Mouse (Mus musculus) forebrain, embryonic 13.5 days (tissue): Measurements from ENCODE around the gene Josd2. TPM values are rescaled to one million over a fixed set of nuclear protein-coding genes. Genes with fewer than 3 reads are reported as not detected.
A peak's percentile ranks its signal among the peaks of the same experiment; 100 is the strongest.

Source experiments
- ATAC-seq: fragments of 200-750 bp; cut with Nextera tagmentation; 2 replicates; pipeline ENCODE4 v1.8.0; 2017
- H3K27ac ChIP-seq: fragments of 300-500 bp; sonication (generic); 2 replicates; pipeline ENCODE4 v1.5.1; 2015; ENCODE audit warnings: inconsistent platforms, mild to moderate bottlenecking, moderate library complexity
- H3K27me3 ChIP-seq: fragments of 300-500 bp; sonication (generic); 2 replicates; pipeline ENCODE4 v1.6.1; 2015; ENCODE audit warnings: mild to moderate bottlenecking, inconsistent platforms
- H3K36me3 ChIP-seq: fragments of 300-500 bp; sonication (generic); 2 replicates; pipeline ENCODE4 v1.6.1; 2015; ENCODE audit warnings: mild to moderate bottlenecking, inconsistent platforms; ENCODE audit not compliant: poor library complexity, severe bottlenecking
- H3K4me1 ChIP-seq: fragments of 300-500 bp; sonication (generic); 2 replicates; pipeline ENCODE4 v1.6.1; 2015; ENCODE audit warnings: inconsistent platforms
- H3K4me2 ChIP-seq: fragments of 300-500 bp; sonication (generic); 2 replicates; pipeline ENCODE4 v1.6.1; 2015; ENCODE audit warnings: inconsistent platforms, mild to moderate bottlenecking, moderate library complexity
- H3K4me3 ChIP-seq: fragments of 300-500 bp; sonication (generic); 2 replicates; pipeline ENCODE4 v1.5.1; 2015; ENCODE audit warnings: mild to moderate bottlenecking, inconsistent platforms
- H3K9ac ChIP-seq: fragments of 300-500 bp; sonication (generic); 2 replicates; pipeline ENCODE4 v1.6.1; 2015; ENCODE audit warnings: mild to moderate bottlenecking, inconsistent platforms
- H3K9me3 ChIP-seq: fragments of 300-500 bp; sonication (generic); replicated peaks from 2 replicates; pipeline ENCODE4 v1.6.1; 2016; ENCODE audit warnings: inconsistent platforms
- WGBS: fragments of 180-500 bp; shearing (Covaris S2); methylation state at CpG from one replicate; pipeline ENCODE4 v1.1.7; 2015; 5-methylcytosine and 5-hydroxymethylcytosine counted together
- polyA plus RNA-seq: library from polyadenylated mRNA; unstranded; fragments of >200 nt; fragmentation: Nextera tagmentation; extraction: Ambion mirVana; gene quantifications from 2 replicates; pipeline ENCODE4 v1.2.1, GENCODE M21; 2015

Gene Josd2
- polyA plus RNA-seq, 1 experiment from 2014 or later = 49.0 TPM

DNA sequence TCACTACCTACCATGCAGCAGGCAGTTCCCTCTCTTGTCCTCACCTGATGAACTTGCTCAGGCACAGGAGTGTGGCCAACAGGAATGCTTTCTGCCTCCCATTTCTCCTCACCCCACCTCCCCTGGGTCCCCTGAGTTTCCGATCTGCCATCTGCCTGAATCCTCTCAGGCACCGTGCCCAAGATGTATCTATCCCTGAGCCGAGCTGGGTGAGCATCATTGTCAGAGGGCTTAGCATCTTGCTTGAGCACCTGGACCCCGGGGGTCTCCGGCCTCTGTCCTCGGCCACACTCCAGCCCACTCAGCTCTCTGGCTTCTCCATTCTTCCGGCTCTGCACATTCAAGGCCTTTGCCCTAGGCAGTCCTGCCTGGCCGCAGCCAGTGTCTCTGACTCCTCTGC, 29.8 kb upstream of the Josd2 start:
- no peak overlapping the region for H3K4me3 ChIP-seq
- 66% methylated on average over 8 of the region's 8 CpGs for WGBS
- H3K9me3 ChIP-seq = no peaks in the 10 kb centered on the region
- H3K9ac ChIP-seq = peak overlapping the region; percentile 22; the same call in 1 of the 2 replicates
- peaks cover 17% of the 10 kb centered on the region for H3K36me3 ChIP-seq
- no peaks in the 10 kb centered on the region for H3K27me3 ChIP-seq
- no peak overlapping the region; the same call in 1 of the 2 replicates for H3K27ac ChIP-seq
- H3K4me2 ChIP-seq = no peak overlapping the region
- peaks cover 36% of the 10 kb centered on the region for H3K4me1 ChIP-seq
- no peak for ATAC-seq

DNA sequence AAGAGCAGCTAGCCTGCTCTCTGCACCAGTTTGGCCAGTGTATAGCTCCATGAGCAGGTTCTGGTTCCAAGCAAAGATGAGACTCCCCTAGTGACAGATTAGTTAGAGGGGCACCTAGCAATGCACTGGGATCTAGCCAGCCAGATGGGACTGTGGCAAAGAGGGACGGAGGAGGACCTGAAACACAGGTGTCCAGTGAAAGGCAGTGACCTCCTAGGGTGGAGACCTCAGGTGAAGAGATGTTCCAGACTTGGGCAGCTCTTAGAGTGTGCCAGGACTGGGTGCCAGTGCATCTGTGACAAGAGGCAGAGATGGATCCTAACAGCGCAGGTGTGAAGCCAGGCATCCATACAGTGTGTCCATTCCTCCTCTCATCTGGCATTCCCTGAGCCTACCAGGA, 28.1 kb upstream of the Josd2 start:
- H3K36me3 ChIP-seq = peaks cover 15% of the 10 kb centered on the region
- no peak for ATAC-seq
- no peak overlapping the region for H3K4me3 ChIP-seq
- WGBS = 79% methylated on average over 2 of the region's 2 CpGs
- H3K27ac ChIP-seq = peak overlapping the region; percentile 44; the same call in 1 of the 2 replicates
- H3K27me3 ChIP-seq = no peaks in the 10 kb centered on the region
- no peak overlapping the region for H3K9ac ChIP-seq
- no peaks in the 10 kb centered on the region for H3K9me3 ChIP-seq
- peaks cover 43% of the 10 kb centered on the region for H3K4me1 ChIP-seq
- no peak overlapping the region for H3K4me2 ChIP-seq

DNA sequence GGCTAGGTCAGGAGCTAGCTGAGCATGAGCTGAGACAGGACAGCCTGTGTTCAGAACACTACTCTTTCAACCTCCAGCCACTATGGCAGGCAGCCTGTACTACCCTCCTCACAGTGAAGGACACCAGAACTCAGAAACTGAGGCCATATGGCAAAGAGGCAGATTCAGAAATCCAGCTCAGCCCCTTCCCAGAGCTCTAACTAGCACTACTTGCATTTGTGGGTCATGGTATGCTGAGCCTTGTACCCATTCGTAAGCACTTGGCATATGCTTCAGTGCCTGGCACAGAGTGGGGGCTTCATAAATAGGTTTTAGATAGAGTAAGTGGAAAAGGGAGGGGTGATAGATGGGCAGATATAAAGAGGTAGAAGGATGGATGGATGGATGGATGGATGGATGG, 27.3 kb upstream of the Josd2 start:
- WGBS = 76% methylated on average over 1 of the region's 1 CpGs
- Histone ChIP-seq H3K9ac (no peak overlapping the region), H3K27me3 (no peaks in the 10 kb centered on the region), H3K4me2 (no peak overlapping the region), H3K27ac (peak overlapping the region; percentile 44; the same call in 1 of the 2 replicates), H3K36me3 (peaks cover 15% of the 10 kb centered on the region), H3K4me1 (peaks cover 51% of the 10 kb centered on the region), H3K9me3 (no peaks in the 10 kb centered on the region), H3K4me3 (no peak overlapping the region)
- no peak for ATAC-seq

DNA sequence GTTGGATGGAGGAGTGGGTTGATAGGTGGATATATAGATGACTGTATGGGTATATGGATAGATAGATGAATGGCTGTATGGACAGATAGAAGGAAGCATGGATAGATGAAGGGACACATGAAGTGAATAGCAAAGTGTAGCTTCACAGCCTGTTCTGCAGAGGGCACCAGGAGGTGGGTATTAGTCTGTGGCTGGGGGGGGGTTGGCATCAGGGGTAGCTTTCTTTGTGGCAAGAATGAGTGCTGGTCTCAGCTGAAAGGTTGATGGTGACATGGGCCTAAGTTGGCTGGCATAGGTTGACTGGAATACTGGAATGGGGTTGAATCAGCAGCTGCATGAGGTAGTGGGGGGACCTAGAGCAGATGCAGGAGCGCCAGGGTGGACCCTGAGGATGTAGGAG, 26.6 kb upstream of the Josd2 start:
- H3K27ac ChIP-seq = peak overlapping the region; percentile 99
- peak overlapping the region; percentile 83 for H3K4me3 ChIP-seq
- no peaks in the 10 kb centered on the region for H3K27me3 ChIP-seq
- 14% methylated on average over 1 of the region's 1 CpGs for WGBS
- H3K4me1 ChIP-seq = peaks cover 58% of the 10 kb centered on the region
- no peaks in the 10 kb centered on the region for H3K9me3 ChIP-seq
- peak overlapping the region; percentile 92 for H3K4me2 ChIP-seq
- H3K9ac ChIP-seq = peak overlapping the region; percentile 100
- H3K36me3 ChIP-seq = peaks cover 19% of the 10 kb centered on the region
- ATAC-seq = peak; percentile 0; the same call in 1 of the 2 replicates

DNA sequence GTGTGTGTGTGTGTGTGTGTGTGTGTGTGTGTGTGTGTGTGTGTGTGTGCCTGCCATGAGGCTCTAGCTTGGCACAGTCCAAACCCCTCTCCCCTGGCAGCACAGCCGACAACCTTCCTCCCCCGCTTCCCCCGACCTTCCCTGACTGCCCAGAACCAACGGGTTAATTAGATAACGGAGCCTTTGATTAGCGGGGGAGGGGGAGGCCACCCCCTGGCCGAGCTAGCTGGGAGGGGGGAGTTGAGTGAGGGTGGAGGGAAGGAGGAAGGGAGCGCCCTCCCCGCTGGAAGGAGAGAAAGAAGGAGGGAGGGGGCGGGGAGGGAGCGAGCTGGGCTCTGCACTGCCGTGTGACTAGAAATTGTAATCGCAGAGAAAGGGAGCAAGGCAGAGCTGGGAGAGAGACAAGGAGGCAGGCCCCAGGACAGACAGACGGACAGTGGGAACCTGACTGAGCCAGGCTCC, 26.1 kb upstream of the Josd2 start:
- peak; percentile 82 for ATAC-seq
- Histone ChIP-seq H3K27me3 (no peaks in the 10 kb centered on the region), H3K9ac (peak overlapping the region; percentile 100), H3K4me3 (peak overlapping the region; percentile 83), H3K36me3 (peaks cover 24% of the 10 kb centered on the region), H3K4me2 (peak overlapping the region; percentile 92), H3K9me3 (no peaks in the 10 kb centered on the region), H3K27ac (peak overlapping the region; percentile 99), H3K4me1 (peaks cover 63% of the 10 kb centered on the region)
- whole genome bisulfite sequencing = under 1% methylated on average over 9 of the region's 14 CpGs

DNA sequence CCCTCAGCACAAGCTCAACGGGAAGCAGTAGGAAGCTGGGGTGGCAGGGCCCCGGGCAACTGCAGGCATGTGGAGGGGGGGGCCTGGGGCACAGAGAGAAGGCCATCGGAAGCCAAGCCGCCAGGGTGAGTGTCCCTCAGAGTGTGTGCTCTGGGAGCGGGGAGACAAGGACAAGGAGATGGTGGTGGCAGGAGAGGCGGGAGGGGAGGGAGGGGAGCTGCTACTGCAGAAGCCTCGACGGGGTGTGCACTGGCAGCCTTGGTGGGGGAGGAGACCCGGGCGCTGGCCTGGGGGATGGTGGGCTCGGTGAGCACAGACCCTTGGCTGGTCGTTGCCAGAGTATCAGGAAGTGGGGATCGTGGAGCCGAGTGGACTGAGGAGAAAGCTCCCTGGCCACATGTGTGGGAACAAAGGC, 25.4 kb upstream of the Josd2 start:
- Histone ChIP-seq H3K4me3 (peak overlapping the region; percentile 83), H3K9me3 (no peaks in the 10 kb centered on the region), H3K9ac (peak overlapping the region; percentile 100), H3K4me1 (peaks cover 68% of the 10 kb centered on the region), H3K4me2 (peak overlapping the region; percentile 92), H3K36me3 (peaks cover 30% of the 10 kb centered on the region), H3K27ac (peak overlapping the region; percentile 99), H3K27me3 (no peaks in the 10 kb centered on the region)
- peak; percentile 54 for ATAC-seq
- WGBS = 0% methylated on average over 14 of the region's 14 CpGs

DNA sequence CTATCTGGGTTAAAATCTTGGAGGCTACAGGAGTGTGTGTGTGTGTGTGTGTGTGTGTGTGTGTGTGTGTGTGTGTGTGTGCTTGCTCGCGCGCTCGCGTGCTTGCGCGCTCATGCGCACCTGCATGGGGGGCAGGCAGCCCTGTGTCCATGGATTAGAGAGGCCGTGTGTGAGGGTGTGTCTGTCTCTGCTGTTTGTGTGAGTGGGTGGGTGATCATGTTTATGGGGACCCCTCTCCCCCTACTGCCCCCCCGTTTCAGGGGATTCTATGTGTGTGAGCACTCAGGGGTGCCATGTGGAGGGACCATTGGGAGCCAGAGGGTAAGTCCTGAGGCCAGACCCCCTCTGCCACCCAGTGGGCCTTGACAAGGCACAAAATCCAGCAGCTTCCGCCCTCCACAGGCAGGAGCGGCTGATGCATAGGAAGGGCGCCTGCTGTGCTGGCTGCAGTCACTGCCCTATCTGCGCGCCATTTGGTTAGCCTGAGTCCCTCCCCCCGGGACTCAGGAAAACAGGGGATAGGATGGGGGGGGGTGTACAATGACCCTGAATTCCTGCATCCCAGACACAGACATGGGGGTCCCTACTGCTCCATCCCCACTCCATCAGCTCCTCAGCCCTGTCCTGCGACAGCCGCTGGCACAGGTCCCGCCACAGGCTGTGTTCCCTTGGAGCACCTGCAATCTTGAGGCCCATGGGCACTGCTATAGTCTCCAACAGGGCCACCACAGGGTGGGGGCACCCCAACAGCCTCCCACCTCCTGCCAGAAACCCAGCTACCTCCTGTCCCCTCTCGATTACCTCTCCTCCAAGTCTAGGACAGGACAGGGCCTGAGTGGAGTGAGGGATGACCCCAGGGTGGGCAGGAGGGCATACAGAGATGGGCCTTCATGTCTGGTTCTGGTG, 24.3 kb upstream of the Josd2 start:
- peak overlapping the region; percentile 99 for H3K27ac ChIP-seq
- peaks cover 64% of the 10 kb centered on the region for H3K4me1 ChIP-seq
- H3K4me2 ChIP-seq = peak overlapping the region; percentile 92
- H3K36me3 ChIP-seq = peaks cover 41% of the 10 kb centered on the region
- no peaks in the 10 kb centered on the region for H3K27me3 ChIP-seq
- WGBS = 5% methylated on average over 20 of the region's 20 CpGs
- H3K4me3 ChIP-seq = peak overlapping the region; percentile 83
- ATAC-seq = peak; percentile 48
- H3K9me3 ChIP-seq = no peaks in the 10 kb centered on the region
- peak overlapping the region; percentile 100 for H3K9ac ChIP-seq

DNA sequence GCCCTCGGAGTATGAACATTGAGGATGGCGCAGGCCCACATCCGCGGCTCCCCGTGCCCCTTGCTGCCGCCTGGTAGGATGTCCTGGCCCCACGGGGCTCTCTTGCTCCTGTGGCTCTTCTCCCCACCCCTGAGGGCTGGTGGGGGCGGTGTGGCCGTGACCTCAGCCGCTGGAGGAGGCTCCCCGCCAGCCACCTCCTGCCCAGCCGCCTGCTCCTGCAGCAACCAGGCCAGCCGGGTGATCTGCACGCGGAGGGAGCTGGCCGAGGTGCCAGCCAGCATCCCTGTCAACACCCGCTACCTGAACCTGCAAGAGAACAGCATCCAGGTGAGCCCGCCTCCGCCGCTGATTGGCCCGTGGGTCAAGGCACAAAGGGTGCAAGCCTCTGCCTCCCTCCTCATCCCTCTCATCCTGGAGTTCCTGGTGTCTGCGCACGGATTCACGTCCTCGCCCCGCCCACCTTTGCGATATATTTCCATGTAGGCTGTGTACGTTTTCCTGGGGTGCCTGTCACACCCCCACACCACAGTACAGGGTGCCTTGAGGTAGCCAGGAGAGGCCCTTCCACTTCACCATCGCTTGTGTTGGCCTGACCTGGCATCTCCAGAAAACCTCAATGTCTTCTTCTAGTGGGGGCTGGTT, 22.8 kb upstream of the Josd2 start:
- H3K4me3 ChIP-seq = peak overlapping the region; percentile 83
- H3K4me2 ChIP-seq = peak overlapping the region; percentile 92
- peaks cover 75% of the 10 kb centered on the region for H3K4me1 ChIP-seq
- no peak for ATAC-seq
- H3K9me3 ChIP-seq = no peaks in the 10 kb centered on the region
- peak overlapping the region; percentile 100 for H3K9ac ChIP-seq
- 43% methylated on average over 29 of the region's 29 CpGs for WGBS
- H3K27ac ChIP-seq = 0 out of 2 replicates have a peak overlapping the region, but pooled peaks have one; percentile 28
- H3K27me3 ChIP-seq = no peaks in the 10 kb centered on the region
- H3K36me3 ChIP-seq = peaks cover 55% of the 10 kb centered on the region

DNA sequence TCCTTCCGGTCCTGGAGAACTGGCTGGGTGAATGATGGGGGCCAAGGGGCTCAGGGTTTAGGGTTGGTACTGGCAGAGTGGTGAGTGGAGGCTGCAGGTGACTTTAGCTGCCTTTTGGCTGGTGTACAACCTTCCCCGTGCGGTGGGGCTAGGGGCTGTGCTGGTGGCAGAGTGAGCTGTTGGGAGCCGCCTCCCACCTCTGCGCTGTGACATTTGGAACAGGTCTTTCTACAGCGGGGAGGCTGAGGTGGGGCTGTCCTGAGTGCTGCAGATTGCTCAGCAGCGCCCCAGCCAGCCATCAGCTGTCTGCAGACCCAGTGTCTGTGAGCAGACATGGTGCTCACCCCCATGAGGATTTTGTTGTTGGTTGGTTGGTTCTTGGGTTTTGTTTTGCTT, 22.3 kb upstream of the Josd2 start:
- Histone ChIP-seq H3K27me3 (no peaks in the 10 kb centered on the region), H3K4me1 (peaks cover 70% of the 10 kb centered on the region), H3K4me3 (peak overlapping the region; percentile 83), H3K36me3 (peaks cover 61% of the 10 kb centered on the region), H3K27ac (0 out of 2 replicates have a peak overlapping the region, but pooled peaks have one; percentile 28), H3K9ac (peak overlapping the region; percentile 100), H3K4me2 (peak overlapping the region; percentile 92), H3K9me3 (no peaks in the 10 kb centered on the region)
- ATAC-seq = no peak
- WGBS = 43% methylated on average over 7 of the region's 7 CpGs

DNA sequence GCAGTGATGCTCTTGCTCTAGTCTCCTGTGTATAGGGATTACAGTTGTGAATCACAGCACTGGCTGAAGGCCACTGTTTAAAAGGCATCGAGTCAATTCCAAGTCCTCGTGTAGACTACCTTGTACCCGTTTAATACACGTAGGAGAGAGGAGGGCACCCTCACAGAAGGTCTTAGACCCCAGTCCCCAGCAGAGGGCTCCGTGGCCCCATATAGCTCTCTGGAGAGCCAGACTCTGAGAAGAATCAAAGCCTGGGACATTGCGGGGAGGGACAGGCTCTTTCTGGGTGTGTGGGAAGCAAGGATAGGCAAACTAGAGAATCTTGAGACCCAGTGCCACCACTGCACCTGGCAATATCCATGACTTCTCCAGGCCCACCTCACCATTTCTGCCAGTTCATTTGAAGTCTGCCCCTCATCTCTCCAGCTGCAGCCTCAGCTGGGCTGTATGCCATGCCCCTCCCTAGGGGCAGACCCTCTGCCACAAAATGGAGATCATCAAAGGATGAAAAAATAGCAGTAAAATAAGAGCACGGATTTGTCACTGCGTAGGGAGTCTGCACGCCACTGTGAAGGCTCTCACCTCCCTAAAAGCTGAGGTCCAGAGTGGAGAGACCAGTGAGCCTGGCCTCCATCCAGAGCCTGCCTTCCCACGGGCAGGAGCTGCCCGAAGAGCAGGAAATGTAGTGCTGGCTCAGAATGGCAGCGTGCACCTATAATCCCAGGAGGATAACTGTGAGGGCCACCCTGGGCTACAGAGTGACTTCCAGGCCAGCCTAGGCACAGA, 21.5 kb upstream of the Josd2 start:
- H3K36me3 ChIP-seq = peaks cover 64% of the 10 kb centered on the region
- peaks cover 67% of the 10 kb centered on the region for H3K4me1 ChIP-seq
- peak overlapping the region; percentile 83 for H3K4me3 ChIP-seq
- WGBS = 58% methylated on average over 12 of the region's 12 CpGs
- H3K4me2 ChIP-seq = peak overlapping the region; percentile 92
- no peaks in the 10 kb centered on the region for H3K9me3 ChIP-seq
- H3K9ac ChIP-seq = peak overlapping the region; percentile 100; the same call in 1 of the 2 replicates
- H3K27me3 ChIP-seq = no peaks in the 10 kb centered on the region
- ATAC-seq = no peak
- peak overlapping the region; percentile 14; the same call in 1 of the 2 replicates for H3K27ac ChIP-seq

DNA sequence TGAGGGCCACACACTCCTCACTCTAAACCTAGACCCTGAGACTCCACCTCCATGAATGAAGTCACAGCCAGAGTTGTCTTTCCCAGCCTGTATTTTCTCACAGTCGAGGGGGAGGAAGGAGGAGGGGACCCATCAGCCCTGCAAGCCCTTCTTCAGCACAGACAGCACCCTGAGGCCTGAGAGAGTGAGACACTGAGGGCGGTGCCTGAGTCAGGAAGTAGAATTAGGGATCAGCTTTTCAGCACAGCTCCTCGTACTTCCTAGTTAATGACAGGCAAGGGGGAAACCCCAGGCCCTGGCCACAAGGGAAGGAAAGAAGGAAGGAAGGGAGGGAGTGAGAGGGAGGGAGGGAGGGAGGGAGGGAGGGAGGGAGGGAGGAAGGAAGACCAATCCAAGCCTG, 14.5 kb upstream of the Josd2 start:
- Histone ChIP-seq H3K4me1 (peaks cover 37% of the 10 kb centered on the region), H3K9me3 (peaks cover 3% of the 10 kb centered on the region; the same call in 1 of the 2 replicates), H3K4me3 (no peak overlapping the region), H3K36me3 (peaks cover 82% of the 10 kb centered on the region), H3K9ac (peak overlapping the region; percentile 47; the same call in 1 of the 2 replicates), H3K4me2 (no peak overlapping the region), H3K27me3 (no peaks in the 10 kb centered on the region), H3K27ac (no peak overlapping the region)
- WGBS = 32% methylated on average over 3 of the region's 3 CpGs
- ATAC-seq = 0 out of 2 replicates have a peak, but pooled peaks have one; percentile 4
